Mouse (Mus musculus) lung, postnatal 25 days (tissue): ENCODE results near the gene Atp6v1g1.

Experiments
- DNase-seq: peaks from one replicate; pipeline ENCODE4 v3.0.0; 2022; ENCODE audit warnings: low spot score

Gene Atp6v1g1

GRCm38 (mm10) chr4:63582580-63582979, 38.0 kb downstream of the Atp6v1g1 start:
- no peak for DNase-seq

- DNase-seq = no peak
These were observed 40.6 kb downstream of the Atp6v1g1 start for GRCm38 (mm10) chr4:63585216-63585615.

- no peak for DNase-seq
These were observed 41.7 kb downstream of the Atp6v1g1 start for GRCm38 (mm10) chr4:63586240-63586639.

- DNase-seq = no peak
These were observed 45.4 kb downstream of the Atp6v1g1 start for GRCm38 (mm10) chr4:63589987-63590386.

- no peak for DNase-seq
These were observed 46.0 kb downstream of the Atp6v1g1 start for GRCm38 (mm10) chr4:63590538-63590937.

GRCm38 (mm10) chr4:63594459-63595110, 50.0 kb downstream of the Atp6v1g1 start:
- DNase-seq = no peak

- DNase-seq = no peak
These were observed 50.7 kb downstream of the Atp6v1g1 start for GRCm38 (mm10) chr4:63595259-63595658.

- DNase-seq = no peak
These were observed 51.4 kb downstream of the Atp6v1g1 start for GRCm38 (mm10) chr4:63596010-63596409.
